Mouse (Mus musculus) brain, embryonic 18.5 days (tissue): Measurements from ENCODE around the gene Dpp9.

Experiments
- DNase-seq: peaks from one replicate; pipeline ENCODE4 v3.0.0-alpha.2; 2012; ENCODE audit warnings: low read depth, low spot score

Dpp9 gene

DNA sequence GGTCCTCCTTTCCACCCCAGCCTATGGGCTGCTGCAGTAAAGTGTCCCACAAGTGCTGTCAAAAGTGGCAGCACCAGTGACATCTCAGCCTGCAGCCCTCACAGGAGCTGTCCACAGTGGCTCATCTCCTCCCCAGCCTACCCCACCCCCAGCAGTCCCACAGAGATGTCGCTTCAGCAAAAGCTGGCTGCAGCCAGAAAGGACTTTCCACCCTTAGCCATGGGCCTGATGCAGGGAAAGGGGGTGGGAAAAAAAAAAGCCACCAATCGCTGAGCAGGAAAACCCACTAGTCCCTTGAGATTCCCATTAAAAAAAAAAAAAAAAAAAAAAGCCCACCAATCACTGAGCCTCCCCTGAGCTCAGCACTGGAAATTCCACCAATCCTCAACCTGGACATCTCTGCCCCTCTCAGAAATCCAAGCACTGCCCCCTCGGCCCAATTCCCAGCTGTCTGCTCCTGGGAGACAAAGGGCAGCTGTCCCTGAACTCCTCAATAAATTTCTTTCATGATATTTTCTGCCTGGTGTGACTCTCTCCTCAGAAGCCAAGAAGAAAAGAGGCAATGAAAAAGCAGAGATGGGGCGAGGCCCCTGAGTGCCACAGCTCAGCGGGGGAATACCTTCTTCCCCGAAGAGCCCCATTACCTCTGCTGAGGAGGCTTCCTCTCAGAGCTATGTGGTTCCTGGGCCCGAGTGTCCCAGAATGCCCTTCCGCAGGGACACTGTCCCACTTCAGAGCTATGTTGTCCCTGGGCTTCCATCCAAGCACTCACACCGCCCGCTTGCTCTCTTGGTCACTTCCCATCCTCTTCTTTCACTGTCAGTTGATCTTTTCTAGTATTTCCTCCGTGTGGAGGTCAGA lies 33.2 kb downstream of the Dpp9 start:
- DNase-seq: no peak

DNA sequence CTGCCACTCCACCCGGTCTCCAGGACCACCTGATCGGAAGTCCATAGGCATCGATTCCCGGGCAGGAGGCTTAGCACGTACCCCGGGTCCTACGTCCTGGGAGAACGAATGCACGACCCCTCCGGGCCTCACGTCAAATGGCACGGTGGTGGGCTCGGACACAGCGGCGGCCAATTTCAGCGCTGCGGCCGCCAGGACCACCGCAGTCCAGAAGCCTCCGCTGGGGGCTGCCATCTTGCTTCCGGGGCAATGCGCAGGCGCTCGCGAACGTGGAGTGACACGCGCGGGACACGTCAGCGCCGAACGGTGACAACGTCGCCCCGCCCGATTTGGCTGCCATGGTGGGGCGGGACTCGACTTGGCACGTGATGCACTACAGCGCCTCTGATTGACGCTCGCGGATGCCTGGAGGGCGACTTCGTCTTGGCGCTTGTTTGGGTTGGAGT lies 35.0 kb downstream of the Dpp9 start, which contains the start of gene Mydgf:
Mydgf (minus strand) TSS at position 263 of the 446 bp plus-strand sequence.
- DNase-seq: peak; percentile 85

DNA sequence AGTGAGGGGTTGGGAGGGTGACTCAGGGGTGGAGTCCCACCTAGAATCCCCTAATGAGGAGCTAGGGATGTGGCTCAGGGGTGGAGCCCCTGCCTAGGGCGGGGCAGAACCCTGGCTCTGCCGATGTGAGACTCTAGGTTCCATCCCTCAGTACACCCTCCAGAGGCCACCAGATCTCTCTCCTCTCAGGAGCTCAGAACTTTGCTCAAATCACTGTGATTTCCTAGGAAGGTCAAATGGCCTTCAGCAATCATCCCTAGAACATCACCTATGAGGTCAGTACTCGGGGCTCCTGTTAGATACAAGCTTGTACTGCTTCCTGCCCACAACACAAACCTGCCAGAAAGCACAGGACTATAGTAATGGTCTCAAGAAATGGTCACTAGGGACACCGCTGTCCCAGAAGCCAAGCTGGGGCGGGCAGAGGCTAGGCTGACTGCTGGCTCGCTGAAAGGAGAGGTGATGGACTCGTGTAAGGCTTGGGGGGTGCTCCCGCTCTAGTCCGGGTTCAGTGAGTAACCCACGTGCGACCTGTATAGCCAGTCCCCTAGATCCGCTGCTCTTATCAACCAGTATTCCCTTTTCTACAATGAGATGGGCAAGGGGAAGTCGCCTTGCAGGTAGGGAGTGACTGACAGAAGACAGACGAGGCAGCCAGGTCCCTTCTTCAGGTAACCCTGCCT lies 35.6 kb downstream of the Dpp9 start:
- no peak for DNase-seq

DNA sequence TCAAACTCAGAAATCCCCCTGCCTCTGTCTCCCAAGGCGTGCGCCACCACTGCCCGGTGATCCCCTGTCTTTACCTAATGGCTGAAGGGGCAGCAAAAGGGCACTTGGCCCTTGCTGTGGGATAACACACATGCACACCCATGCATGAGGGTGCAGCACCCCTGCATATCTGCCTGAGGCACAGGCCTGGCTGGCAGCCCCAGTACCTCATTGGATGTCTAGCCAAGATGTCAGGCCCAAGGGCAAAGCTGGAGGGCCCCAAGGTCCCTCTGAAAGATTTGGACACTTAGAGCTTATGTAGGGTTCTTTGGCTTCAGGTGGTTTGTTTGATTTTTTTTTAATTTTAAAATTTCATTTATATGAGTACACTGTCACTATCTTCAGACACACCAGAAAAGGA lies 43.3 kb downstream of the Dpp9 start:
- DNase-seq: no peak

DNA sequence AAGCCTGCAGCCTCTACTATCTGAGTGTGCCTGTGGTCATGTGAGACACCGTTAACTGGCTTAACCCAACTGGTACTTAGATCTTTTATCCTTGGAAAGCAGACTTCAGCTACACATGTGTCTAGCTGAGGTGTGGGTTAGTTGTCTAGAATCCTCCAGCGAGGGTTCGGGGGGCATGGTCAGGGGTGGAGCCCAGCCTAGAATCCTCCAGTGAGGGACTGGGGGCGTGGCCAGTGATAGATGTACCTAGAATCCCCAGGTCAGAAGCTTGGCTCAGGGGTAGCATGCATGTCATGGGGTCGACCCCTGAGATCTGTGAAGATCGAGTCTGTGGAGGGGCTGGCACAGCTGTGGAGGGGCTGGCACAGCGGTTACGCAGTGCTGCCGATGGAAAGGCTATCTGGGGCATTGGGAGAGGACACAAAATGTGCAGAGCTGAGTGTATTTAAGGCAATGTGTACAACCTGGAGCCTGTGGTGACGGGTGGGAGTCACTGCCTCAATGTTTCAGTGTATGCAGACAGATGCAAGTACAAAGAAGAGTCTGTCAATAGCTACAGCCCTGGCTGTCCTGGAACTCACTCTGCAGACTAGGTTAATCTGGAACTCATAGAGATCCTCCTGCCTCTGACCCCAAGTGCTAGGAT lies 45.2 kb downstream of the Dpp9 start:
- DNase-seq: no peak

DNA sequence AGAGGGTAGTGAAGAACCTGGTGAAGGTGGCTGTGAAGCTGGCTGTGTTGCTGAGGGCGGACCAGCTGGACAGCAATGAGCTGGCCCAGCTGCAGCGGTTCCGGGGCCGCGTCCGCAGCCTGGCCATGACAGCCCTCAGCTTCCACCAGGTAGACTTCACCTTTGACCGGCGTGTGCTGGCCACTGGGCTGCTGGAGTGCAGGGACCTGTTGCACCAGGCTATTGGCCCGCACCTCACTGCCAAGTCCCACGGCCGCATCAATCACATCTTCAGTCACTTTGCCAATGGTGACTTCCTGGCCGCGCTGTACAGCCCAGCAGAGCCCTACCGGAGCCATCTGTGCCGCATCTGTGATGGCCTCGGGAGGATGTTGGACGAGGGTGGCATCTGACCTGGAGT lies 46.8 kb downstream of the Dpp9 start:
- no peak for DNase-seq

DNA sequence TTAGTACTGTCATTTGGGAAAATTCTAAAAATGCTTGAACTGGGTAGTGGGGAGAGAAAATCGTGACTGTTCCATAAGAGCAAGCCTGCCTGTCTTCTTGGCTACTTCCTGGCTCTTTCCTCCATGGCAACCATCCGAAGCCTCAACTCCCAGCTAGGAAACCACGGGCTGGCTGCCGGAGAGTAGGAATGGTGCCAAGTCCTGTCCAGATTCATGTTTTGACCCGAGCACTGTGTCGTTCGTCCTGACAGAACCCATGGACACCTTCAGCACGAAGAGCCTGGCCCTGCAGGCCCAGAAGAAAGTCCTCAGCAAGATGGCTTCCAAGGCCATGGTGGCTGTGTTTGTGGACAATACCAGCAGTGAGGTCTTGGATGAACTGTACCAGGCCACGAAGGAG lies 47.2 kb downstream of the Dpp9 start:
- DNase-seq: no peak

DNA sequence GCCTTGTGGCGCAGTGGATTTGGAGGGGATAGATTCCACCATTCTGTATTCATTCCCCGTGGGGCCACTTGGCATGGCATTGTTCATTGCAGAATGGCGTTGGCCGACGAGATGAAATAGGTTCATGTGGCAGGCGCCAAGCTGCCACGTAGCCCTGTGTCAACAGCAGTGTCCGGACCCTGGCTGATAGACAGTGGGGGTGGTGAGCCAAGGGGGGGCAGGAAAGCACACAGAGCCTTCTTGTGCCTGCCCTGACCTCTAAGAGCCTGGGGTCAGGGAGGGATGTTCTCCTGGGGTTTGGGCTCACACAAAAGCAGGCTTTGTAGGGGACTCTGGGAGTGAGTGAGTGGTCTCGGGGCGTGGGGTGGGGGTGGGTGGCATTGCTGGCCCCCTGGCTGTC lies 48.1 kb downstream of the Dpp9 start:
- no peak for DNase-seq

DNA sequence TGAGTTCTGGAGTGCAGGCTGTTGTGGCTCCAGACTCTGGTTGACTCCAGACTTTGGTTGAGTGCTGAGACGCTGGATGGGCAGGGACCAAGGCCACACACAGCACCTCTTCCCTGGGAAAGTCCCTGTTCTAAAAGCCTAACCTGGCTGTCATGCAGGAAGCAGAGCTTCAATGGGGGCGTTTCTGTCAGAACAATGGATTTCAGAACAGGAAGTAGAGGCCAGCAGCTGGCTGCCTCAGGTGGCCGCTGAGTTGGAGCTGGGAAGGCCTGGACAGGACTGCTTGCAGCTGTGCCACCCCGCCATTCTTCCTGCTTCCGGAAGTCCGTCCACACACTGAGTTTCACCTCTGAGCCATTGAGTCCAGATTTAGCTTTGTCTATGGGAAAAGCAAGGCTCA lies 48.9 kb downstream of the Dpp9 start:
- no peak for DNase-seq

DNA sequence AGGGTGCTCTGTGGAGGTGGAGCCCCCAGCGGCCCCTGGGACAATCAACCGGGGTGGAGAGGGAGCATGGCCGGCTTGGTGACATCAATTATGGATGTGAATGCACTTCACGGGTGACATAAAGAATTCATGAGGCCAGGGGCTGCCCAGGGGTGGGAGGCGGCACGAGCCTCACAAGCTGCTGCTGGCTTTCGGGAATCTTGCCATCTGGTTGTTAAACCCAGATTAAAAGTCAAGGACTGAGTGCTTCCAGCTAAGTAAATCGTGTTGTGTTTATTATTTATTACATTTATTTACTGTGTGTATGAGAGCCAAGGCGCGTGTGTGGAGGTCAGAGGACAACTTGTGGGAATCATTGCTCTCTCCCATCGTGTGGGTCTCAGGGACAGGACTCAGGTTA lies 53.0 kb downstream of the Dpp9 start:
- no peak for DNase-seq

DNA sequence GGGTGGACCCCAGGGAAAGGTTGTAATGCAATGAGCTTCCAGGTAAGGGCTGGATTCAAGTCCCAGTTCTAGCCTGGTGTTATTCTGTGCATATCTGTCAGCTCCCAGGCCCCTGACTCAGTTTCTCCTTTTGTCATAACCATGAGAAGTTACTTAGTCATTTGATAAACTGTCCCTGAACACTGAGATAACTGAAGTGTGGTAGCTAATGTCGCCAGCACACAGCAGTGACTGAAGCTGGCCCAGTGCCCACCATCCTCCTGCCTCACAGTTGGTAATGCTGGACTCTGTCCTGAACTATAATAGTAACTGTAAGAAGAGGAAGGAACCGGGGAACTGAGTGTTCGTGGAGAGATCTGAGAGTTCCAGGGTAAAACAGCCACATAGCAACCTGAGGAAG lies 54.2 kb downstream of the Dpp9 start:
- no peak for DNase-seq

DNA sequence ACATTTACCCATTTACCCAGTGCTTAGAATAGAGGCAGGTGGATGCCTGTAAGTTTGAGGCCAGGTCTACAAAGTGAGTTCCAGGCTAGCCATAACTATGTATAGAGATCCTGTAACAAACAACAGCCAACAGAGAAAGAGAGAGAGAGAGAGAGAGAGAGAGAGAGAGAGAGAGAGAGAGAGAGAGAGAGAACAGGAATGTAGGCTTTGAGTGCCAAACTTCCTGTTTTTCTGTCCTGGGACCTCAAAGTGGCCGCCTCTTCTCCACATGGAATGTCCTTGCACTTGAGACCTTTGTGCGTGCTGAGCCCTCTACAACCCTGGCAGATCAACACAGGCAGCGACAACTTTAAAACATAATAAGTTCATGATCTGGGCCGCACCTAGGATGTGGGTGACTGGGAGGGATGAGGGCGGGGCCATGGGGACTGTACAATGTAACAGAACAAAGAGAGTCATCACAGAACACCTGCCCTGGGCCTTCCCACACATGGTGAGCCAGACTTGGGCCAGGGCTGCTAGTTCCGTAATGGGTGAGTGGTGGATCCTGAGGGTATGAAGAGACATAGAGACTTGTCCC lies 55.1 kb downstream of the Dpp9 start:
- DNase-seq: no peak

DNA sequence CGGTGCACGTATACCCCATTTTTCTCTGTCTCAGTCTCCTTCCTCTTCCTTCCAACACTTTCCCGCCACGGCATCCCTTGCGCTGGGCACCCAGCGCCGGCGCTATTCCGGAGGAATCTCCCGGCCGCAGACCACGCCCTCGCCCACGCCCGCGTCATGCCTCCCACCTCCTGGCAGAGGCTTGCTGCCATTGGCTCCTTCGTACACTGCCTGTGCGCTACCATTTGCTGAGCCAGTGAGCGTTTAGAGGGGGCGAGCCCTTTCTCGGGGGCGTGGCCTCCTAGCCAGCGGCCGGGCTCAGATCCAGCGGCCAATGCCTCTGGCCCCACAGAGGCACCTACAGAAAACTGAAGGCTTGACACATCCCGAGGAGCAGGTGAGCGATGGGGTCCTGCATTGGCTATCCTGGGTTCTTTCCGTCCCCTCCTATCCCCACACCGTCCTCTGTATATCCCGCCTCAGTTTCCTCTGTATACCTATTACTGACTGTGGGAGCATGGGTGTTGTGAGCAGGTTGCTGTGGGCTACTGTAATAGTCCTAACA lies 56.4 kb downstream of the Dpp9 start, which contains the start of gene Tnfaip8l1:
Tnfaip8l1 (plus strand) TSS at position 247 of the 544 bp plus-strand sequence.
- DNase-seq: peak; percentile 82

DNA sequence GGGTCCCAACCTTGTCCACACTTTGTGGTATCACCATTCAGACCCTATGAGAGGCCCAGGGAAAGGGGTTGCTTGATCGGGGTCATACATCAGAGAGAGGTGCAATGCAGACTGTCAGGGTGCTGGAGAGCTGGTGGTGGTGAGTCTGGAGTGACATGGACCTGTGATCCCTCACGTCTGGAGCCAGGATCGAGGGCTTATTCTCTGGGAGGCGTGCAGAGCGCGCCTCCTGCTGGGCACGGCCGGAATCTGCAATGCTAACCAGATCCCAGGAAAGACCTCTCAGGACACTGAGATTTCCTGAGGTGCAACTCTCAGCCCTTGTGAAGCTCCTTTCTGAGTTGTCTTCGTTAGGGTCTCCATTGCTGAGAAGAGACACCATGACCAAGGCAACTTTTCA lies 59.0 kb downstream of the Dpp9 start:
- DNase-seq: no peak

DNA sequence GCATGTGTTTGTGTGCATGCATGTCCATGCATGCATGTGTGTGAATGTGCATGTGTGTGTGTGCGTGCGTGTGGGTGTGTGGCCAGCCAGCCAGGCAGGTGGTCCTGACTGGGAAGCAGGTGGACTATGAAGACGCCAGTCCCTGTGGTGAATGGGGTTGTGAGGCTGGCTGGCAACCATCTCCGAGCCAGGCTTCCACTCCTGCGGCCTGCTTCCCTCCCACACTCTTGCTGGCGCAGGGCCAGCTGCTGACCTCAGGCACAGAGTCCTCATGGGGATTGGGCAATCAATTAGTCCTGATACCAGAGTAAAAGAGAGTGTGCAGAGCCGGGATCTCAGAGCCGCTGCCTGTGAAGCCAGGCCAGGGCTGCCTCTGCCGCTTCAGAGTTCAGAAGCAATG lies 65.1 kb downstream of the Dpp9 start:
- DNase-seq: no peak

DNA sequence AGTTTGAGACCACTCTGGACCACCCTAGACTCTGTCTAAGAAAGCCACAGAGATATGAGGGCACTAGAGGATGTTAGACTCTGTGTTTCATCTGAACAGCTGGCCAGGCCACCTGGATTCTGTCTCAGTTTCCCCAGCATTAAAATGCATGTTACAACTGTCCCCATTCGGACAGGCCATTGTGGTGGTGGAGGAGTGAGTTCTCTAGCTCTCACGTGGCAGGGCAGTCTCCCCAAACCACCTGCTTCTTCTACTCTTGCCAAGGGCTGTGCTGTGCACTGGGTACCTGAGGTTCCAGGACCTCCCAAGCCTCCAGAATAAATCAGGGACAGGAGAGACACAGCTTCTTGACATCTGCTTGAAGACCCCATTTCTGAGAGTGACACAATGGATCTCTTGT lies 68.8 kb downstream of the Dpp9 start:
- DNase-seq: no peak

DNA sequence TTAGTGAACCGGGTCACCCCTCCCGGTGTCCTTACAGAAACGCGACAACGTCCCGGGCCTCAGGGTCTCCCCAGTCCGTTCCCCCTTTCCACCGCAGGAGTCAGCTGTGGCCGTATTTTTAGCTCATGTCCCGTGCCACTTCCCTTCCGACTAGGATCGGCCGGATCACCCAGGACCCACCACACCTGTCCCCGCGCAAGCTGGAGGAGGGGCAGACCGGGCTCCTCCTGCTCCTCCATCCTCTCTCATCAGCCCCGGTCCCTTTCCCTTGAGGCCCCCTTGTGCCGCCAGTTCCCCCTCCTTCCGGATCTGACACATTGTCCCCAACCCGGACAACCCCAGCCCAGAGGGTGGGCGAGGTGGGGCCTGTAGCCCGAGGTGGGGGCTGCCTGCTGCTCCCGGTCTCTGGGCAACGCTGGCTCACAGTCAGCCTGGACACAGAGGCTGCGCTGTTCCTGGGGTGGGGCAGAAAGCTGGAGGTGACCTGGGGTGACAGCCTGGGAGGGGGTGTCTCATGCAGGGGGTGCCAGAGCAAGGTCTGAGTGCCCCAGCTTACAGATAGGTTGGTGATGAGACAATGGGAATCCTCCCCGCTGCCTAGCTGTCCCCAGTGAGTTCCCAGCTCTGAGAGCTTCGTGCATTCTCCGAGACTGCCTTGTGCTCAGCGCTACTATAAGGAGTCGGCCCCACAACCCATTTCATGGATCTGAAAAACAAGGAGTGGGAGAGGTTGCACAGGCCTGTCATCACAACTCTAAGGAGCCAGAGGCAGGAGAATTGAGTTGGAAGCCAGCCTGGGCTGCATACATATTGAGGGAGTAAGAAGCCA lies 69.7 kb downstream of the Dpp9 start:
- DNase-seq: no peak

DNA sequence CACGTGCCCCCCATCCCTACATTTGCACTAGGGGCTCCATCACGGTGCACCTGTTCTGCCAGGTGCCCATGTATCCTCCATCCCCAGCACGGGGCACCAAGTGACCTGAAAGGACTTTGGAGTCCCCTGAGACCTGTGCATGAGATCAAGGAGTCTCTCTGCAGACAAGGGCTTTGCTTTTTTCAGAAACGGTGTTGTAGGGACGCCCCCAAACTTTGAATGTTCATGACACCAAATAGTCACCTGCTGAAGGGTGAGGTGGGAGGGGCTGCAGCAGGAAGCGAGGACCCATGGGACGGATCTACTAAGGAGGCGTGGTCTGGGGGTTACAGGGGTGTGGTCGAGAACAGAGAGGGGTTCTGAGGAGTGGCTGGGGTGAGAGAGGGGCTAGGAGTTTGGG lies 70.4 kb downstream of the Dpp9 start:
- no peak for DNase-seq

DNA sequence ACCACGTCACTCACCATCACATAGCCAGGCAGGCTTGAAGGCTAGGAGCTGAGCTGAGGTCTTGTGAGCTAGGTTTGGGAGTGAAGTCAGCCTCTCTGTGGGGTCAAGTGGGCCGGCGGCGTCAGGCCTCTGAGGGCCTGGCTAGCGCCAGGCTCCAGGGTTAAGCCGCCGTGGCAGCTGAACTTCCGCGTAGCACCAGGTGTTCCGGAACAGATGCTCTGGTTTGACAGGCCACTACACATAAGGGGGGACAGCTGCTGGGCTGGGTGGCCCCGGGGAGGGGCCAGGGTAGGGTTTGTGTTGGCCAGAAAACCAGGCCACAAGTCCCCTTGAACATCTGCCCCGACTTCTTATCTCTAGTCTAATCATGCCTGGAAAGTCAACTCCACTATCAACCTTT lies 71.3 kb downstream of the Dpp9 start:
- DNase-seq: no peak

DNA sequence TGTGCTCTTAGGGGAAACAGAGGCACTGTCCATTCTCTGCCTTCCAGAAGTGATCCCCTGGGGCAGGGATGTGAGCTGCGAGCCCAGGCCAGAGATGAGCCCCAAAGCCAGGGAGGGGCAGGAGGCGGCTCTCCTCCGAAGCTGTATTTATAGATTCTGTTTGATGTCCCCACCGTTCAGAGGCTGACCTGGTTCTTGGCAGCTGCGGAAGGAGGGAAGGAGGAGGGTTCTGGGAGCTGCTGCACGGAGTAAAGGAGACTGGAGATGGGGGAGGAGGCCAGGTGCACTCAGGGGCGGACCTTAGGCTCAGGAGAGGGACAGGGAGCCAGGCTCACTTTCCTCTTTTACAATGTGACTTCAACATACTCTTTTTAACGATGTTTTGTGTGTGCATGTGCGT lies 72.6 kb downstream of the Dpp9 start:
- DNase-seq: no peak

DNA sequence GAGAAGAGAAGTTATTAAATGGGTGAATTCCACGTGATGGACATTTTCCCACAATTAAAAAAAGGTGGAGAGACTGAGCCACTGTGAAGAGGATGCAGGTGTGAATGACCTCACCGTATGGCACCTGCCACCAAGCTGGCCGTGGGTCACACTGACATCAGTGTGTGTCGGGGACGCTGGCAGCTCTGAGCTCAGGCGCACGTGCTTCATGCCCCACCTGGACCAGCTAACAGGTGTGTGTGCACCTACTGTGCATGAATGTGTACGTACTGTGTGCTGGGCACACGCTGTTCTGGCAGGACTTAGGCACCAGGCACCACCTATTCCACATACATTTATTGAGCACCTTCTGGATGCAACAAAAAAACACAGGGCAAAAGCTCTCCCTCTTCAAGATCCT lies 74.2 kb downstream of the Dpp9 start:
- DNase-seq: no peak
